Mouse (Mus musculus): ENCODE results near the gene Samd4. TPM values are rescaled to one million over a fixed set of nuclear protein-coding genes. Genes with fewer than 3 reads are reported as not detected.

Gene Samd4
- polyA plus RNA-seq, 1 experiment from 2014 or later = 0.34 TPM

DNA sequence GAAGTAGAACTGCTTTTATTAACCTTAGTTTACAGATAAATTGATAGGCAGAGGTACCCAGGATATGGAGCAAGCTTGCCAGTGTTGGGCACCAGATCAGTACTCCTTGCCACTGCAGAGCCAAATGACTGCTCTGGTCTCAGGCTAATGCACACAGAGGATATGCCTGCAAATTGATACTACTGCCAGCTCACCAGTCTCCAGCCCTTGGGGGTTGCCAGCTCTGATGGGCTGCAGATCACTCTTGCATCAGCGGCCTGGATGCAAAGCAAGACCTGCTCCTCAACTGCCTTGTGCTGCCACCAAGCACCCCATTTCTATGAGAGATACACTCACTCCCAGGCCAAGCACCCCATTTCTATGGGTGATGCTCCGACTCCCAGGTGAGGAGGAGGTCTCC lies 202.0 kb downstream of the Samd4 start:
- H3K4me3 ChIP-seq (ENCODE audit: low read depth, low read length) = no peak overlapping the region
- H3K4me1 ChIP-seq (ENCODE audit: insufficient read depth) = peaks cover 7% of the 10 kb centered on the region; the same call in 1 of the 2 replicates
- H3K27ac ChIP-seq (ENCODE audit: low read depth) = no peak overlapping the region
- WGBS (ENCODE audit: insufficient replicate concordance) = 86% methylated on average over 2 of the region's 2 CpGs
- no peak overlapping the region for H3K9ac ChIP-seq (replicated peaks)
- no peaks in the 10 kb centered on the region for H3K9me3 ChIP-seq (ENCODE audit: low read length)
- no peaks in the 10 kb centered on the region for H3K27me3 ChIP-seq (ENCODE audit: insufficient read depth, low read length)
- H3K4me2 ChIP-seq (ENCODE audit: low read depth, low read length) = no peak overlapping the region
- TF ChIP-seq CTCF (IDR thresholded peaks at IDR 0.05; ENCODE audit: low read depth) (no peak), EP300 (IDR thresholded peaks at IDR 0.05; ENCODE audit: low read depth) (no peak)
- ATAC-seq (no peak), DNase-seq (no peak)
- no peaks in the 10 kb centered on the region for H3K36me3 ChIP-seq (replicated peaks; ENCODE audit: insufficient read depth, low read length)

DNA sequence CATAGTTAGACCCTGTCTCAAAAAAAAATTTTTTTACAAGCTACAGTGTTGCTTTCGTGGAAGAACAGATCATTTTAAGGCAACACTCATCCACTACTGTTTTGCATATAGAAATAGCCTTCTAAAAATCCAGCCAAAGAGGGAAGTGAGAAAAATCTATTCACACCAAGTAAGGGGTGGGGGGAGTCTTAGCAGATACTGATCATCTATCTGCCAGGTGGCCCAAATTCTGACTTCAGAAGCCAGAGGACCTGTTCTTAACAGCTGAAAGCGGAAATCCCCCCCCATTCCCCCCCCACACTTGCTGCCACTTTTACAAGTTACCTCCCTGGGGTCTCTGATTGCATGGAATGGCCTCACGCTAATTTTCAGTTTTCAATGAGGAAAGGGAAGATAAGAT lies 203.5 kb downstream of the Samd4 start:
- DNase-seq = no peak
- TF ChIP-seq CTCF (IDR thresholded peaks at IDR 0.05; ENCODE audit: low read depth) (no peak), EP300 (IDR thresholded peaks at IDR 0.05; ENCODE audit: low read depth) (no peak)

DNA sequence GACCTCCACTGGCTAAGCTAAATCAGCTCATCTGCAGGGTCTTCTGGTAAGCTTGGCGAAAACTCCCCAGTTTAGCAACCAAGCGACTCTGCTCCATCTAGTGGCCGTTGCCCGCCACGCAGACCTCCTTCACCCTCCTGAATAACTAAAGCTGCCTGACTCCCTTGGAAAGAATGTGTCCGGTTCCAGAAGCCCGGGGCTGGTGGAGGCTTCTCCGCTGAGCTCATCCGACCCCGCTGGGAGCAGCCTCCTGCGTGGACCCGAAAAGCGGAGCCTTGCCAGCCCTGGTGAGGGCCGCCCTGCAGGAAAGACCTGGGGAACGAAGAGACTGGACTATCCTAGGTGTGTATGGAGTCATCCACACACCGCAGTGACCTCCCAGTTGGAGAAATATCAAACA lies 204.1 kb downstream of the Samd4 start:
- Histone ChIP-seq H3K9me3 (ENCODE audit: low read length) (no peaks in the 10 kb centered on the region), H3K4me3 (ENCODE audit: low read depth, low read length) (peak overlapping the region; percentile 17; the same call in 1 of the 2 replicates), H3K27ac (ENCODE audit: low read depth) (no peak overlapping the region), H3K9ac (replicated peaks) (peak overlapping the region; percentile 36; the same call in 1 of the 2 replicates), H3K27me3 (ENCODE audit: insufficient read depth, low read length) (no peaks in the 10 kb centered on the region), H3K4me2 (ENCODE audit: low read depth, low read length) (peak overlapping the region; percentile 71), H3K4me1 (ENCODE audit: insufficient read depth) (peaks cover 7% of the 10 kb centered on the region; the same call in 1 of the 2 replicates), H3K36me3 (replicated peaks; ENCODE audit: insufficient read depth, low read length) (0 out of 2 replicates have a peak, but pooled peaks cover under 1% of the 10 kb centered on the region)
- ATAC-seq = peak; percentile 73
- DNase-seq = peak; percentile 80
- WGBS (ENCODE audit: insufficient replicate concordance) = 4% methylated on average over 16 of the region's 16 CpGs
- TF ChIP-seq CTCF (IDR thresholded peaks at IDR 0.05; ENCODE audit: low read depth) (peak; percentile 83), EP300 (IDR thresholded peaks at IDR 0.05; ENCODE audit: low read depth) (no peak)

More for the DNA sequence above, 203.5 kb downstream of the Samd4 start:
- ATAC-seq = no peak
- Histone ChIP-seq H3K9ac (replicated peaks) (no peak overlapping the region), H3K36me3 (replicated peaks; ENCODE audit: insufficient read depth, low read length) (no peaks in the 10 kb centered on the region), H3K4me2 (ENCODE audit: low read depth, low read length) (peak overlapping the region; percentile 71; the same call in 1 of the 2 replicates), H3K9me3 (ENCODE audit: low read length) (no peaks in the 10 kb centered on the region), H3K27ac (ENCODE audit: low read depth) (no peak overlapping the region), H3K4me3 (ENCODE audit: low read depth, low read length) (no peak overlapping the region), H3K4me1 (ENCODE audit: insufficient read depth) (peaks cover 7% of the 10 kb centered on the region; the same call in 1 of the 2 replicates), H3K27me3 (ENCODE audit: insufficient read depth, low read length) (no peaks in the 10 kb centered on the region)
- 46% methylated on average over 3 of the region's 3 CpGs for WGBS (ENCODE audit: insufficient replicate concordance)

DNA sequence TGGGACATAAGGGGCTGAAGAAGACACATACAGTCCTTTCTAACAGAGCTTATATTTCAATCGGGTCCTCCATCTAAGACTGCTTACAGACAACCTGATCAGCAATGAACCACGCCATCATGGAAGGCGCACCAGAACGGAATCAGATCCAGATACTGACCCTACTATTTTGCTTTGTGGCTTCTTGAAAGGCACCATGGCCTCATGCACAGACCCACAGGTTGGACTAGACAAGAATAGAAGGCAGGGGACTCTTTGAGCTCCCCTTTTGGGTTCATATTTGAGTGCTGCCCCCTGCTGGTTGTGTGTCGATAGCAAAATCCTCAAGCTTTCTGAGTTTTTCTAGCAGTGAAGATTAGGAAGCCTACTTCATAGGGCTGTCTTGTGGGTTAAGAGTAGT lies 204.5 kb downstream of the Samd4 start:
- peak; percentile 80 for DNase-seq
- peak; percentile 53 for ATAC-seq
- peak overlapping the region; percentile 17; the same call in 1 of the 2 replicates for H3K4me3 ChIP-seq (ENCODE audit: low read depth, low read length)
- no peaks in the 10 kb centered on the region for H3K27me3 ChIP-seq (ENCODE audit: insufficient read depth, low read length)
- peak overlapping the region; percentile 71 for H3K4me2 ChIP-seq (ENCODE audit: low read depth, low read length)
- no peaks in the 10 kb centered on the region for H3K9me3 ChIP-seq (ENCODE audit: low read length)
- peaks cover 7% of the 10 kb centered on the region; the same call in 1 of the 2 replicates for H3K4me1 ChIP-seq (ENCODE audit: insufficient read depth)
- H3K36me3 ChIP-seq (replicated peaks; ENCODE audit: insufficient read depth, low read length) = 0 out of 2 replicates have a peak, but pooled peaks cover 2% of the 10 kb centered on the region
- 26% methylated on average over 5 of the region's 5 CpGs for WGBS (ENCODE audit: insufficient replicate concordance)
- H3K9ac ChIP-seq (replicated peaks) = no peak overlapping the region
- TF ChIP-seq CTCF (IDR thresholded peaks at IDR 0.05; ENCODE audit: low read depth) (peak; percentile 76), EP300 (IDR thresholded peaks at IDR 0.05; ENCODE audit: low read depth) (no peak)
- H3K27ac ChIP-seq (ENCODE audit: low read depth) = no peak overlapping the region

DNA sequence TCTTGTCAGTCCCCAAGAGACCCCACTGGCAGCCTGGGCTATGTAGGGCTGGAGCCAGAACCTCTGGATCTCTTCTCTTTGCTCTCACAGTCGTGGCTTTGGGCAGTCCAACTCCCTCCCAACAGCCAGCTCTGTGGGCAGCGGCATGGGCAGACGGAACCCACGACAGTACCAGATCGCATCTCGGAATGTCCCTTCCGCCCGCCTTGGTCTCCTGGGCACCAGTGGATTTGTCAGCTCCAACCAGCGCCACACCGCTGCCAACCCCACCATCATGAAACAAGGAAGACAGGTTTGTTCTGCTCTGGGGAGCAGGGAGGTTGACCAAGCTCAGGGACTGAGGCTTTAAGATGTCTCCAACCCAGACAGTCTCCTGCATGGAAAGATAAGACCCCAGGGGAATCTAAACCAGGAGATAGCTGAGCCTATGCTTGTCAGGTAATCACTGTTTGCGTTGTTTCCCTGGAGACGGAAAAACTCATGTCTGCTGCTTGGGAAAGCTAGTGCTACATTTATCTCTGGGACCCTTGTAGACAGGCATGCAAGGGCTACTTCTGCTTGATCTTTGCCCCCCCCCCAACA lies 205.1 kb downstream of the Samd4 start:
- ATAC-seq = no peak
- Histone ChIP-seq H3K4me2 (ENCODE audit: low read depth, low read length) (no peak overlapping the region), H3K27ac (ENCODE audit: low read depth) (no peak overlapping the region), H3K36me3 (replicated peaks; ENCODE audit: insufficient read depth, low read length) (0 out of 2 replicates have a peak, but pooled peaks cover 2% of the 10 kb centered on the region), H3K9me3 (ENCODE audit: low read length) (no peaks in the 10 kb centered on the region), H3K4me3 (ENCODE audit: low read depth, low read length) (no peak overlapping the region), H3K27me3 (ENCODE audit: insufficient read depth, low read length) (no peaks in the 10 kb centered on the region), H3K9ac (replicated peaks) (no peak overlapping the region), H3K4me1 (ENCODE audit: insufficient read depth) (peaks cover 7% of the 10 kb centered on the region; the same call in 1 of the 2 replicates)
- 66% methylated on average over 12 of the region's 12 CpGs for WGBS (ENCODE audit: insufficient replicate concordance)
- no peak for DNase-seq
- TF ChIP-seq CTCF (IDR thresholded peaks at IDR 0.05; ENCODE audit: low read depth) (no peak), EP300 (IDR thresholded peaks at IDR 0.05; ENCODE audit: low read depth) (no peak)

DNA sequence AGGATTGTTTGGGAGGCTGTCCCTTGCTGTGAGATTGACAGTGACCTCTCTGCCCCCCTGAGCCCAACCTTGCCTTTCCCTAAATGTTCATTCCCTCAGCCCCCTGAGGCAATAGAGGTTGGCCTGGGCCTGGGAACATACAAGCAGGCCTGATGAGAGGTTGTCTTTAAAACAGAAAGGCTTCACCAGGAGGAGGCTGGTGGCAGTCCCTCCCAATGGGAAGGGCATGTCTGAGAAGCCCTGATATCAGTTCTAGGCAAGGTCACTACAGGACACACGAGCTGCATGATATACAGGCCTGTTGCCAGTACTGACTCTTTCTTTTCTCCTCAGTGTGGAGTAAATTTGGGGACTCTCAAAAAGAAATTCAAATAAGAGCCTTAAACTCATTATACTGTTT lies 205.7 kb downstream of the Samd4 start:
- WGBS (ENCODE audit: insufficient replicate concordance) = 21% methylated on average over 1 of the region's 1 CpGs

More for the DNA sequence above, 205.7 kb downstream of the Samd4 start:
- Histone ChIP-seq H3K9me3 (ENCODE audit: low read length) (no peaks in the 10 kb centered on the region), H3K27me3 (ENCODE audit: insufficient read depth, low read length) (no peaks in the 10 kb centered on the region), H3K9ac (replicated peaks) (no peak overlapping the region), H3K4me1 (ENCODE audit: insufficient read depth) (peaks cover 7% of the 10 kb centered on the region; the same call in 1 of the 2 replicates), H3K4me3 (ENCODE audit: low read depth, low read length) (no peak overlapping the region), H3K27ac (ENCODE audit: low read depth) (no peak overlapping the region), H3K4me2 (ENCODE audit: low read depth, low read length) (no peak overlapping the region), H3K36me3 (replicated peaks; ENCODE audit: insufficient read depth, low read length) (0 out of 2 replicates have a peak, but pooled peaks cover 2% of the 10 kb centered on the region)
- DNase-seq (no peak), ATAC-seq (peak; percentile 55)
- TF ChIP-seq CTCF (IDR thresholded peaks at IDR 0.05; ENCODE audit: low read depth) = no peak
- no peak for TF ChIP-seq EP300 (IDR thresholded peaks at IDR 0.05; ENCODE audit: low read depth)
